Mouse (Mus musculus): ENCODE data around the gene Tmem56.

GRCm38 (mm10) chr3:121176011-121176410, 106.9 kb downstream of the Tmem56 start:
- TF ChIP-seq CTCF (IDR thresholded peaks at IDR 0.05; ENCODE audit: low read depth, low read length): no peak
- TF ChIP-seq POLR2A (IDR thresholded peaks at IDR 0.05; ENCODE audit: extremely low read depth, insufficient read depth, low read length): no peak
